15 mouse cellular contexts compared by ENCODE assay signal in genomic region chr15:27761416-27761815, GRCm38 (mm10).
DNase-seq lines count a peak whose midpoint lies in the region; ATAC-seq lines count a peak whose summit lies in the region.
"Had no signal": no experiment of that assay in that cellular context is flagged by ENCODE, and none has a peak within 500 bp of the region (broad histone marks: within the 10 kb centered on the region; RNA-seq: fewer than 3 reads in every experiment).

No protein-coding gene starts in this region.

- no peak overlapping the region for H3K4me3 ChIP-seq in forebrain, embryonic 15.5 days
- H3K4me3 ChIP-seq in forebrain, embryonic 14.5 days (ENCODE audit: low read depth, low read length), result no peak overlapping the region
- H3K4me3 ChIP-seq in neural tube, embryonic 11.5 days (ENCODE audit: low read depth, low read length), result no peak overlapping the region
- H3K4me3 ChIP-seq in limb, embryonic 10.5 days, result no peak overlapping the region
- no peak overlapping the region for H3K4me3 ChIP-seq in stomach, embryonic 16.5 days (replicated peaks; ENCODE audit: low read length)
- H3K4me3 ChIP-seq: erythroblast, embryonic 14.5 days; heart, embryonic 13.5 days had no signal

- no peak for DNase-seq in forebrain, embryonic 14.5 days (ENCODE audit: low spot score)
- no peak for DNase-seq in neural tube, embryonic 11.5 days (ENCODE audit: low spot score)
- DNase-seq in neural tube, embryonic 10.5 days (ENCODE audit: extremely low spot score, low spot score), result no peak
- no peak for DNase-seq in limb, embryonic 10.5 days (ENCODE audit: low spot score)
- no peak for DNase-seq in retina, embryonic 14.5 days (ENCODE audit: low spot score)
- DNase-seq: cerebellum, adult 11-12 months; heart, postnatal 4 days; kidney, adult 18-20 months; kidney, postnatal 14 days had no signal

- WGBS in forebrain, embryonic 15.5 days, result 67% methylated on average over 3 of the region's 3 CpGs
- WGBS in forebrain, embryonic 14.5 days, result 76% methylated on average over 3 of the region's 3 CpGs
- 88% methylated on average over 3 of the region's 3 CpGs for WGBS in neural tube, embryonic 11.5 days
- 91% methylated on average over 3 of the region's 3 CpGs for WGBS in limb, embryonic 10.5 days
- WGBS in stomach, embryonic 16.5 days, result 91% methylated on average over 3 of the region's 3 CpGs

- H3K4me1 ChIP-seq in forebrain, embryonic 15.5 days, result peaks cover 9% of the 10 kb centered on the region; the same call in 1 of the 2 replicates
- H3K4me1 ChIP-seq in forebrain, embryonic 14.5 days (ENCODE audit: control insufficient read depth, insufficient read depth, low read length), result no peaks in the 10 kb centered on the region
- no peaks in the 10 kb centered on the region for H3K4me1 ChIP-seq in neural tube, embryonic 11.5 days (ENCODE audit: control insufficient read depth, insufficient read depth, low read length)
- peaks cover 38% of the 10 kb centered on the region for H3K4me1 ChIP-seq in limb, embryonic 10.5 days
- peaks cover 11% of the 10 kb centered on the region; the same call in 1 of the 2 replicates for H3K4me1 ChIP-seq in stomach, embryonic 16.5 days (ENCODE audit: control insufficient read depth, insufficient read depth, low read length)

- H3K9ac ChIP-seq in forebrain, embryonic 15.5 days (replicated peaks), result no peak overlapping the region
- H3K9ac ChIP-seq in forebrain, embryonic 14.5 days (ENCODE audit: low read length), result no peak overlapping the region
- peak overlapping the region; percentile 14; the same call in 1 of the 2 replicates for H3K9ac ChIP-seq in neural tube, embryonic 11.5 days (ENCODE audit: low read length)
- H3K9ac ChIP-seq in stomach, embryonic 16.5 days (ENCODE audit: low read length), result no peak overlapping the region
- H3K9ac ChIP-seq: heart, embryonic 13.5 days had no signal

- no peaks in the 10 kb centered on the region for H3K27me3 ChIP-seq in forebrain, embryonic 15.5 days
- no peaks in the 10 kb centered on the region for H3K27me3 ChIP-seq in forebrain, embryonic 14.5 days (replicated peaks; ENCODE audit: control insufficient read depth, insufficient read depth, low read length)
- H3K27me3 ChIP-seq in neural tube, embryonic 11.5 days (ENCODE audit: control insufficient read depth, insufficient read depth, low read length), result no peaks in the 10 kb centered on the region
- no peaks in the 10 kb centered on the region for H3K27me3 ChIP-seq in limb, embryonic 10.5 days (ENCODE audit: low read depth, poor library complexity, severe bottlenecking)
- H3K27me3 ChIP-seq in stomach, embryonic 16.5 days (ENCODE audit: control insufficient read depth, insufficient read depth, low read length), result no peaks in the 10 kb centered on the region
- H3K27me3 ChIP-seq: heart, embryonic 13.5 days had no signal

- no peak for ATAC-seq in forebrain, embryonic 15.5 days (replicated peaks)
- ATAC-seq in forebrain, embryonic 14.5 days, result no peak
- no peak for ATAC-seq in neural tube, embryonic 11.5 days (ENCODE audit: insufficient read depth, low FRiP score, low TSS enrichment)
- ATAC-seq in stomach, embryonic 16.5 days (ENCODE audit: insufficient read depth, low FRiP score), result no peak
- ATAC-seq in megakaryocyte, adult 5-6 weeks (ENCODE audit: poor library complexity, severe bottlenecking), result no peak

- H3K9me3 ChIP-seq in forebrain, embryonic 15.5 days, result no peaks in the 10 kb centered on the region
- H3K9me3 ChIP-seq in forebrain, embryonic 14.5 days (replicated peaks; ENCODE audit: control insufficient read depth, low read length), result no peaks in the 10 kb centered on the region
- no peaks in the 10 kb centered on the region for H3K9me3 ChIP-seq in neural tube, embryonic 11.5 days (ENCODE audit: control insufficient read depth, low read length)
- H3K9me3 ChIP-seq in limb, embryonic 10.5 days (replicated peaks), result no peaks in the 10 kb centered on the region
- no peaks in the 10 kb centered on the region for H3K9me3 ChIP-seq in stomach, embryonic 16.5 days (replicated peaks; ENCODE audit: control insufficient read depth, low read length)
- H3K9me3 ChIP-seq: heart, embryonic 13.5 days had no signal

- H3K36me3 ChIP-seq in forebrain, embryonic 15.5 days, result peaks cover 56% of the 10 kb centered on the region
- H3K36me3 ChIP-seq in forebrain, embryonic 14.5 days (ENCODE audit: control insufficient read depth, insufficient read depth, low read length), result peaks cover 78% of the 10 kb centered on the region
- H3K36me3 ChIP-seq in neural tube, embryonic 11.5 days (ENCODE audit: control insufficient read depth, insufficient read depth, low read length), result peaks cover 13% of the 10 kb centered on the region
- peaks cover 99% of the 10 kb centered on the region for H3K36me3 ChIP-seq in limb, embryonic 10.5 days
- peaks cover 1% of the 10 kb centered on the region; the same call in 1 of the 2 replicates for H3K36me3 ChIP-seq in stomach, embryonic 16.5 days (ENCODE audit: control insufficient read depth, insufficient read depth, low read length)

- peak overlapping the region; percentile 67 for H3K27ac ChIP-seq in forebrain, embryonic 15.5 days (replicated peaks)
- no peak overlapping the region for H3K27ac ChIP-seq in forebrain, embryonic 14.5 days (ENCODE audit: low read depth, low read length)
- no peak overlapping the region for H3K27ac ChIP-seq in neural tube, embryonic 11.5 days (ENCODE audit: low read depth, low read length)
- H3K27ac ChIP-seq in limb, embryonic 10.5 days, result peak overlapping the region; percentile 11; the same call in 1 of the 2 replicates
- H3K27ac ChIP-seq in stomach, embryonic 16.5 days (ENCODE audit: low read length), result 0 out of 2 replicates have a peak overlapping the region, but pooled peaks have one; percentile 1
- H3K27ac ChIP-seq: heart, embryonic 13.5 days; macrophage had no signal

- no peak overlapping the region for H3K4me2 ChIP-seq in forebrain, embryonic 15.5 days (replicated peaks)
- no peak overlapping the region for H3K4me2 ChIP-seq in forebrain, embryonic 14.5 days (ENCODE audit: low read length)
- no peak overlapping the region for H3K4me2 ChIP-seq in neural tube, embryonic 11.5 days (ENCODE audit: low read depth)
- no peak overlapping the region for H3K4me2 ChIP-seq in stomach, embryonic 16.5 days (ENCODE audit: low read depth, low read length)
- H3K4me2 ChIP-seq: heart, embryonic 13.5 days had no signal

Comparison
In these comparisons a context has a peak if more than half of its experiments do, and no peak if none do; other contexts are left out.
1. H3K27ac ChIP-seq: peak in forebrain, embryonic 15.5 days (single experiment), limb, embryonic 10.5 days (single experiment) and stomach, embryonic 16.5 days (single experiment); none in forebrain, embryonic 14.5 days (single experiment) and neural tube, embryonic 11.5 days (single experiment).